Mouse (Mus musculus) common myeloid progenitor, adult 5-6 weeks (primary cell): ENCODE data around the gene Bcl2l12. TPM values are rescaled to one million over a fixed set of nuclear protein-coding genes. Genes with fewer than 3 reads are reported as not detected.
"Not testable (repeated sequence)": the region's sequence is repeated elsewhere in the genome, so short reads cannot be mapped to it uniquely, and the experiment has no call there.

Source experiments
- ATAC-seq: replicated peaks from 2 replicates; pipeline ENCODE4 v1.8.0; 2016; ENCODE audit warnings: low read depth, mild to moderate bottlenecking, moderate TSS enrichment, inconsistent platforms; ENCODE audit not compliant: poor library complexity, severe bottlenecking
- total RNA-seq: library from RNA; stranded (forward); fragments of 200-1000, 187-1606 nt; gene quantifications from 2 replicates; pipeline ENCODE4 v1.2.3, GENCODE M21; 2017

Bcl2l12 gene
- 29.5 and 33.8 TPM in 2 replicates for total RNA-seq

DNA sequence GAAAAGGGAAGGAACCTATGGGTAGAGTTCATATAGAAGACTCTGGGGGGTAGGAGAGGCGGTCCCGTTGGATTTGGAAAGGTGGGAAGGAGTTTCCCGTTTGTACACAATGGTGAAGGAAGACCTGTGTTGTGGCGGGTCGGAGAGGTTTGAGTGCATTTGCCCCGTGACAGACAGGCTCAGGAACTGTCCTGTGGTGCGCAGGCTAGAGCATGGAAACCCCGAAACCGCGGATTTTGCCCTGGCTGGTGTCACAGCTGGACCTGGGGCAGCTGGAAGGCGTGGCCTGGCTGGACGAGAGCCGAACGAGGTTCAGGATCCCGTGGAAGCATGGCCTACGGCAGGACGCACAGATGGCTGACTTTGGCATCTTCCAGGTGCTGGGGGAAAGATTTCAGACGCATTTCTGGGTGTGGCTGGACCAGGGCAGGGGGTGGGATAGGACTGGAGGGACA is at the start of gene Bcl2l12:
TSS of gene Bcl2l12 (minus strand) at position 212 of the 455 bp plus-strand sequence.
- peak; percentile 20 for ATAC-seq

GRCm38 (mm10) chr7:45047491-45047890 is 49.0 kb upstream of the Bcl2l12 start:
- ATAC-seq = no peak

- ATAC-seq = no peak
Measured at GRCm38 (mm10) chr7:45046853-45047350, 48.4 kb upstream of the Bcl2l12 start.

GRCm38 (mm10) chr7:45045741-45046140 is 47.2 kb upstream of the Bcl2l12 start:
- no peak for ATAC-seq

DNA sequence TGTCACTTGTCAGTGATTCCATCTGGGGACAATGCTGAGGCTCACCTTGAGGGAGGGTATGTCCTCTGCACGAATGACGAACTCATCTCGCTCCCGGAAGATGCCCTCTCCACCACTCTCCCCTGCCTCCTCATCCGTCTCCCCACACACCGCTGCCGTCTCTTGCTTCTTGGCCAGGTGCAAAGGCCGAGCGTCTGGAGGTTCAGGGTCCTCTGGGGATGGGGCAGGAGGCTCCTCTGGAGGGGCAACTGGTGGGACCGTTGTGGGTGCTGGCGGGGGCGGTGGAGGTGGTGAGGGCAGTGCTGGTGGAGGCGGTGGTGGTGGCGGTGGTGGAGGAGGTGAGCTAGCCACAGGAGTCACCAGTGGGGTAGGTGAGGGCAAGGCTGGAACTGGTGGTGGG is 44.8 kb upstream of the Bcl2l12 start:
- ATAC-seq = no peak

DNA sequence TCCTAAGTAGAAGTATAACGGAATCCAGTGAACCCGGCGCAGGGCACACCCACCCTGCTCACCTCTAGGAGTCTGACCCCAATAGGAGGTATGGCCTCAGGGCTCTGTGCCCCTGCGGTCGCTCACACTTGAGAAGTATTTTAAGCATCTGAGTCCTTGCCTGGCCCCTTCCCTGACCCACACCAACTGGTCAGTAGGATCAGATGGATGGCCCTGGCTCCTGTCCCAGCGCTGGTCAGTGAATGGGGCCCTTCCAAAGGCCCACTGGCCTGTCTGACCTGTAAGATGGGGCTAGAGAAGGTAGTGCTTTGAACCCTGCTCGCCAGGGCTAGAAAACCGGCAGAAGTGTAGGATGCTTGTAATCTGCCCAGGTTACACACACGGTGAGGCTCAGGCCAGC is 42.3 kb upstream of the Bcl2l12 start:
- ATAC-seq = no peak

DNA sequence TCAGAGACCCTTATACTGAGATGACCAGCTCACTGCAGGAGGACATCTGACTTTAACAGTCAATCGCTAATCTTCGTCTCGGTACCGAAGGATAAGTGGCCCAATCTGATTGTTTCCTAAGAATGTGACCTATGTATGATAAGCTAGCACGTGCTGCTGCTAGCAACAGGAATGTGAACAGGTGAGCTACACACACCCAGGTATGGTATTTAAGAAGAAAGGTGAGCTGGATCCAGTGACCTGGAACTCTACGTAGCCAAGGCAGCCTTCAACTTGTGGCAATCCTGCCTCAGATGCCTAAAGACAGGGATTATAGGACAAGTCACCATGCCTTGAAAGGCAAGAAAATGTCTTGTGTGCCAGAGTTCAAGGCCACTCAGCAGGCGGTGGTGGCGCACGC is 39.9 kb upstream of the Bcl2l12 start:
- ATAC-seq = no peak

DNA sequence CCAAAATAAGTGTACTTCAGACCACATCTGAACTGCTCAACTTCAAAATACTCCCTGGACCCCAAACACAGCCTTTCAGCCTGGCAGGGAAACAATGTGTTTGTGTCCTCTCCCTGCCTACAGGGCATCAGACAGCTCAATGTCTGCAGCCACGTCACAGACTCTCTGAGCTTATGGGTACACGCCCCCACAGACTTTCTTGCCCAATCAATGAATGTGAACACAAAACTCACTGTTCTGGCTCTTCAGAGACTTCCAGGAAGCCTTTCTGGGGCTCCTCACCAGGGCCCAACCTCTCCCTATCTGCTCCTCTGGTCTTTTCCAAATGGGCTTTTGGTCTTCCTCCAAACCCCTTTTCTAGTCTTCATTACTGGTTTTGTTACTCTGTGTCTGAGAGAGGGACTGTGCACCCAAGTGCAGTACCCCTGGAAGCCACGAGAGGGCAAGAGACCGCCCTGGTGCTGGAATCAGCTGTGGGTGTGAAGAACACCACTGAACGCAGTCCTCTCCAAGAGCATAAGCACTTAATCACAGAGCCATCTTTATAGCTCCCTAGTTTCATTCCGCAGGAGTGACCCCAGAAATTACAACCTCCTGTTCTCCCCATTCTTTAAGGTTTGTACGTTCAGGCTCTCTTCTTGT is 39.3 kb upstream of the Bcl2l12 start:
- peak; percentile 88 for ATAC-seq

GRCm38 (mm10) chr7:45036702-45037101 is 38.2 kb upstream of the Bcl2l12 start:
- ATAC-seq = no peak

GRCm38 (mm10) chr7:45035631-45036030 is 37.1 kb upstream of the Bcl2l12 start:
- no peak for ATAC-seq

GRCm38 (mm10) chr7:45033722-45034359 is 35.3 kb upstream of the Bcl2l12 start:
- ATAC-seq = no peak

DNA sequence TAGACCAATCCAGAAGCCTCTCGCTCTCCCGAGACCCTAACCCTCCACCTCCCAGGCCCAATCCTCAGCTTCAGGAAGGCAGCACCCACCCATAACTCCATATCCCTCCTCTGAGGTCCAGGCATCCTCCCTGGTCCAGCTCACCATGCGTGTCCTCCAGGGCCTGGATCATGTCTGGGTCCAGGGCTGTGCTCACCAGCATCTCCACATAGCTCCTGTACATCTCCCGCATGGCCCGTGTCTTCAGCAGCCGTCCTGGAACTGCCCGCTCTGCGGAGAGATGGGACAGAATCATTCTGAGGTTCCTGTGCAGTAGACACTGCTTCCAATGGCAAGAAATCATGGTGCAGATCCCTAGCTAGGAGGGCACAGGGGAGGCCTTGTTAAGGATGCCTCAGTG is 32.3 kb upstream of the Bcl2l12 start:
- no peak for ATAC-seq

DNA sequence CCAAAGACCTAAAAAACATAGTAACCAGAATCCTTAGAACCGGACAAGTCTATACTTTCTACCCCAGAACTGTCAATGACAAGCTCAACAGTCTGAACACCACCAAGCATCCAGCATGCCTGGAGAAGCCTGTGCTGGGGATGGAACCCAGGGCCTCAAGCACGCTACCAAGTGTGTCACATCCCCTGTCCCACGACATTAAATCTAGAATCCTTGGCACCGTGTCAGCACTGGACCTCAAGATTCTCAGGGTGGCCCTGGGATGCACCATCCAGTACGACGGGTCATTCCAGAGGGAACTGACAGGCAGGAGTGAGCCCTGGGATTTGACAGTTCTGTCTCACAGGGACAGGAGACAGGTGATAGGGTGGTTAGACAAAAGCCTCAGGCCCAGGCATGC is 31.5 kb upstream of the Bcl2l12 start:
- no peak for ATAC-seq

GRCm38 (mm10) chr7:45028351-45028750 is 29.8 kb upstream of the Bcl2l12 start:
- ATAC-seq = no peak

GRCm38 (mm10) chr7:45027761-45028160 is 29.2 kb upstream of the Bcl2l12 start:
- no peak for ATAC-seq

- ATAC-seq = no peak
Measured at GRCm38 (mm10) chr7:45026256-45026655, 27.7 kb upstream of the Bcl2l12 start.

GRCm38 (mm10) chr7:45025601-45026220 is 27.2 kb upstream of the Bcl2l12 start:
- no peak for ATAC-seq

- no peak for ATAC-seq
Measured at GRCm38 (mm10) chr7:45024281-45025248, 26.1 kb upstream of the Bcl2l12 start.

DNA sequence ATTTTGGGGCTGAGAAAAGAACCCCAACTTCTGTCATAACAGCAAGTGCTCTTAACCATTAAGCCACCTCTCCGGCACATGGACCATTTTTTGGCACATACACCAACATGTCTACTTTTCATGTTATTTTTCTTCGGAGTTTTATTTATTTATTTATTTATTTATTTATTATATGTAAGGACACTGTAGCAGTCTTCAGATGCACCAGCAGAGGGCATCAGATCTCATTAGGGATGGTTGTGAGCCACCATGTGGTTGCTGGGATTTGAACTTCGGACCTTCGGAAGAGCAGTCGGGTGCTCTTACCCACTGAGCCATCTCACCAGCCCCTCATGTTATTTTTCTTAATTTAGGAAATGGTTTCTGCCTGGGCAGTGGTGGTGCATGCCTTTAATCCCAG is 25.2 kb upstream of the Bcl2l12 start:
- ATAC-seq = not testable (repeated sequence)

DNA sequence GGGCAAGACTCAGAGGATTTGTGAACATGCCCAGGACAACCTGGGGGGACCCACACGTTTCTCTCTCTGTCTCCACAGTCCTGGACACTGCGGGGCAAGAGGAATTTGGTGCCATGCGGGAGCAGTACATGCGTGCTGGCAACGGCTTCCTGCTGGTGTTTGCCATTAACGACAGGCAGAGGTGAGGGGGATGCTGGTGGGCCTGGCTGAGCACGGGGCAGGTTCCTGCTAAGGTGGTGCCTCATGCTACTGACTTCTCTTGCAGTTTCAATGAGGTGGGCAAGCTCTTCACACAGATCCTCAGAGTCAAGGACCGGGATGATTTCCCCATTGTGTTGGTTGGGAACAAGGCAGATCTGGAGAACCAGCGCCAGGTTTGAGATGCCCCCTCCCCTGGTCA is 21.7 kb upstream of the Bcl2l12 start:
- no peak for ATAC-seq
